Mouse (Mus musculus) retina, postnatal 7 days (tissue): Measurements from ENCODE around the gene Vmn1r30.

ENCODE experiments used
- DNase-seq: peaks from one replicate; pipeline ENCODE4 v3.0.0-alpha.2; 2012; ENCODE audit warnings: low read depth, low spot score

Vmn1r30 gene

DNA sequence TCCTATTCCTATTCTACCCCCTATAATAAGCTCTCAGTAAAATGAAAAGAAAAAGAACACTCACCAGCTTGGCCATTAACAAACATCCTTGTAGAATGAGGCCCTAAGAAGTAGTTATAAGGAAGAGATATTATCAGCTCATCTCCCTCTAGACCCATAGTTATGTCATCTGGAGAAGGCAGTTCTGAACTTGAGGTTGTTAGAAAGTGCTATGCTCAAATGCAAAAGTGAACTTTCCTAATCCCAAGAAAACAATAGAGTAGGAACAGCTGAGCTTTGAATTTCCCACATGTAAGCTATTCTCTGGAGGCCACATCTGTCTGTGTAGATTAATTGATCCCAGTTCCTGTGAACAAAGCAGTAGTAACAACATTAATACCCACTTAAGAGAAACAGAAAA lies at the start of gene Vmn1r30:
Gene Vmn1r30, minus strand, starts transcription at position 101 of the 400 bp plus-strand sequence.
- no peak for DNase-seq

GRCm38 (mm10) chr6:58475230-58475629 lies 32.0 kb upstream of the Vmn1r30 start, which contains the start of gene Vmn1r31:
Gene Vmn1r31, minus strand, starts transcription at chr6:58475330.
- no peak for DNase-seq
